Mouse (Mus musculus): Measurements from ENCODE around the gene Irf7. TPM values are rescaled to one million over a fixed set of nuclear protein-coding genes. Genes with fewer than 3 reads are reported as not detected.

Gene Irf7
- polyA plus RNA-seq, 1 experiment: 7.2 TPM

GRCm38 (mm10) chr7:141226535-141226934, 39.7 kb downstream of the Irf7 start:
- H3K27ac ChIP-seq (ENCODE audit: insufficient read depth, low read length): no peak overlapping the region
- H3K4me1 ChIP-seq (ENCODE audit: control insufficient read depth, insufficient read depth, low read length): peaks cover 3% of the 10 kb centered on the region; the same call in 1 of the 2 replicates
- TF ChIP-seq POLR2A (IDR thresholded peaks at IDR 0.05; ENCODE audit: low read depth, low read length) (no peak), CTCF (IDR thresholded peaks at IDR 0.05; ENCODE audit: borderline replicate concordance, insufficient read depth, low read length) (no peak)
- no peak overlapping the region for H3K4me3 ChIP-seq (ENCODE audit: insufficient read depth, low read length)

DNA sequence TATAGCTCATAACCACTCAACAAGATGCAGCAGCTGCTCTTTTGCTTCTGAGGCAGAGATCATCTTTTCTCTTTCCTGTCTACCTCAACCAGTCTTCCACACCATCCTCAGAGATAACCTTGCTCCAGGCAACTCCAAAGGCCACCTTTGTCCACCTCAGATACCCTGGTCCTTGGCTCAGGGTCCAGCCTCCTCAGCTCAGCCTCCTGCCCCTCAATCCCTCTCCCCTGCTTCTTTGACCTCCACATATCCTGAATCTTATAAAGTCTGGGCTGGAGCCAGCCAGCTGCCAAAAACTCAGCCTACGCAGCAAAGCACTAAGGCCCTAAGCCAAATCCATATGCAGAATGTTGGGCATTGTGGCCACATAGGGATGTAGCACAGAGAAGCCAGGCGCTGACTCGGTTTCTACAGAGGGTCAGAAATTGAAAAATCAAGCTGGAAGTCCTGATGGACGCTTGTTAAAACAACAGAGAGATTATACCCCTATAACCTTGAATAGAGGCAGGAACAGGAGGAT, 43.5 kb downstream of the Irf7 start:
- H3K4me1 ChIP-seq (ENCODE audit: control insufficient read depth, insufficient read depth, low read length): peaks cover 3% of the 10 kb centered on the region; the same call in 1 of the 2 replicates
- H3K4me3 ChIP-seq (ENCODE audit: insufficient read depth, low read length): no peak overlapping the region
- no peak for TF ChIP-seq CTCF (IDR thresholded peaks at IDR 0.05; ENCODE audit: borderline replicate concordance, insufficient read depth, low read length)
- no peak for TF ChIP-seq POLR2A (IDR thresholded peaks at IDR 0.05; ENCODE audit: low read depth, low read length)
- H3K27ac ChIP-seq (ENCODE audit: insufficient read depth, low read length): no peak overlapping the region

DNA sequence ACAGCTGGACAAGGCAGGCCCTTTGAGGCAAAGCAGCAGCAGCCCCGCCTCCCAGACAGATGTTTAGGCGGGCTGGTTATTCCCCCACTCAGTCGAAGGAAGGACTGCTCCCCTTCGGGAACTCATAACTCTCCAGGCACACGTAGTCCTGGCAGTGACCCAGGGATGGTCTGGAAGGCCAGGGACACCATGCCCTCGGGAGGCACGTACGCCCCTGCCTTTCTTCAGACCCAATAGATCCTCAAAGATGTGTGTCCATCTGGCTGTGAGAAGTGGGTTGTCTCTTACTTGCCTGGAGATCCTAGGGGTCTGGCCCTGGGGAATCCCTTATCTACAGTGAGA, 44.2 kb downstream of the Irf7 start:
- peak; percentile 78 for TF ChIP-seq POLR2A (IDR thresholded peaks at IDR 0.05; ENCODE audit: low read depth, low read length)
- TF ChIP-seq CTCF (IDR thresholded peaks at IDR 0.05; ENCODE audit: borderline replicate concordance, insufficient read depth, low read length): no peak

DNA sequence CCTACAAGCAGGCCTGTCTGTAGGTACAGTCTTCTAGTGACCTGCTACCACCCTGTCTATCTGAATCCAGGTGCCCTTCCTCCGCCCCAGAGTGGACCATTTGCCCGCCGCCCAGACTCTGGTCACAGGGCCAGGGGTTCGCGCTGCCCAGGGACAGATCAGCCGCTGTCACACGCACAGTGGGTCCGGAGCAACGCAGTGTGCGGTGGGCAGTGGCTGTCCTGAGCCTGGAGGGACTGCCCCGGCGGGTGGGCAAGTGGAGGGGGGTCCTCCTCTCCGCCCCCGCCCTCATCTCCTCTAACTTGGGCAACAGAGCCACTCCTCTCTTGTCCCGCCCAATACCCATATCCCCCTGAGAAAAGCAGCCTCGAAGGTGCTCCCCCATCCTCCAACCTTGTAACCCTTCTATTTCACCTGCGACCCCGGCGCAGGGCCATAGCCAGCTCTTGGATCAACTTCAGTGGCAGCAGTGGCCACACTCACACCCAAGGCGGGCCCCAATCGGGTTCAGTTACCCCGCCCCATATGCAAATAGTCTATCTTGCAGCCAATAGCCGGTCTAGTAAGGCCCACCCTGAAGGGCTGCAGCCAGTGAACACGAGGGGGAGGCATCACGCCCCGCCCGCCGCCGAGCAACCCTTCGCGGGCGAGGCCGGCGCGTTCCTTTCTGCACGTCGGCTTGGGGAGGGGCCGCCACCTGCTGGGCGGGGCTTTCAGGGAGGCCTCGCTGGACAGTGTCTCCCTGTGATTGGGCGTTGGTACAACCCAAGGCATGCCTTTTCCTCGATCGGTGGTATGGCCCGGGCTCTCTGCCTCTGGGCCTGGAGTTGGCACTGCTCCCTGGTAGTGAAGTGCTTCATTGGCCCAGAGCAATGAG, 44.8 kb downstream of the Irf7 start:
- Histone ChIP-seq H3K4me1 (ENCODE audit: control insufficient read depth, insufficient read depth, low read length) (peaks cover 3% of the 10 kb centered on the region; the same call in 1 of the 2 replicates), H3K27ac (ENCODE audit: insufficient read depth, low read length) (no peak overlapping the region), H3K4me3 (ENCODE audit: insufficient read depth, low read length) (peak overlapping the region; percentile 42)
- TF ChIP-seq POLR2A (IDR thresholded peaks at IDR 0.05; ENCODE audit: low read depth, low read length): peak; percentile 67
- TF ChIP-seq CTCF (IDR thresholded peaks at IDR 0.05; ENCODE audit: borderline replicate concordance, insufficient read depth, low read length): no peak

More for the DNA sequence above, 44.2 kb downstream of the Irf7 start:
- Histone ChIP-seq H3K27ac (ENCODE audit: insufficient read depth, low read length) (peak overlapping the region; percentile 29), H3K4me1 (ENCODE audit: control insufficient read depth, insufficient read depth, low read length) (peaks cover 3% of the 10 kb centered on the region; the same call in 1 of the 2 replicates), H3K4me3 (ENCODE audit: insufficient read depth, low read length) (no peak overlapping the region)

DNA sequence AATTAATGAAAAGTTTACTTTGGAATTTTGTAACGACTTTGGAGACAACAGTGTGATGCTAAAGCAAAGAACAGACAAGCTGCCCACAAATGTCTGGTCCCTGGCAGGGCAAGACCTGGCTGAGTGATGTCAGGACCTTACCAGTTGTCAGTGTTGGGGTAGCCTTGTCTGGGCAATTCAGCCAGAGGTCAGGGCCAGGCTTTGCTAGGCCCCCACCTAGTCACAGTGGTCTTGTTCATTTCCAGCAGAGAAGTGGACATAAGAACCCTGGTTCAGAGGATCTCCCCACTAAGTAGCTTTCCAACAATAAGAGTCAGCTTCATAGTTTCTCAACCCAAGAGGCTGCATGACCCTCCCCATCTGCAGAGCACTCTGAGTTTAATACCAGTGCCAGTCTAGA, 45.9 kb downstream of the Irf7 start:
- H3K4me1 ChIP-seq (ENCODE audit: control insufficient read depth, insufficient read depth, low read length): peaks cover 3% of the 10 kb centered on the region; the same call in 1 of the 2 replicates
- no peak overlapping the region for H3K4me3 ChIP-seq (ENCODE audit: insufficient read depth, low read length)
- no peak overlapping the region for H3K27ac ChIP-seq (ENCODE audit: insufficient read depth, low read length)
- TF ChIP-seq CTCF (IDR thresholded peaks at IDR 0.05; ENCODE audit: borderline replicate concordance, insufficient read depth, low read length): no peak

DNA sequence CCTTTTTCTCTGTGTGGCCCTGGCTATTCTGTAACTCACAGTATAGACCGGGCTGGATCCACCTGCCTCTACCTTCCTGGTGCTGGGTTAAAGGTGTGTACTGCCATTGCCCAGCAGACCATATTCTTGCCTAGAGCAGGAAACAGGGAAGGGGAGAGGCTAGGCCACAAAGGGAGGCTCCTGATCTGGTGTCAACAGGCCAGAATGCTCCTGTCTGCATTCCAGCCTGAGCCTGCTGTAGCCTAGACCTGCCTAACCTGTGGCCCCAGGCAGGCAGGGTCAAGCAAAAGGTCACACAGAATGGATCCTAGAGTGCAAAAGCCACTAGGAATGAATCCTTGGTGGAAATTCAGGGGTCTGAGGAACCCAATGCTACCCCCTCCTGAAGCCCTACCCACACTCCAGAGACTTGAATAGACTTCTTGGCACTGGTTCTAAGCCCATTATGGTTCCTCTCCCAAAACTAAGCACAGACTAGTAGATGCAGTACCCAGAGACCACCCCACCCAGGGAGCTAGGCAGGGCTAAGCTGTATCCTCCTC, 46.7 kb downstream of the Irf7 start:
- H3K27ac ChIP-seq (ENCODE audit: insufficient read depth, low read length): no peak overlapping the region
- no peak for TF ChIP-seq CTCF (IDR thresholded peaks at IDR 0.05; ENCODE audit: borderline replicate concordance, insufficient read depth, low read length)
- no peak for TF ChIP-seq POLR2A (IDR thresholded peaks at IDR 0.05; ENCODE audit: low read depth, low read length)
- no peak overlapping the region for H3K4me3 ChIP-seq (ENCODE audit: insufficient read depth, low read length)
- H3K4me1 ChIP-seq (ENCODE audit: control insufficient read depth, insufficient read depth, low read length): peaks cover 3% of the 10 kb centered on the region; the same call in 1 of the 2 replicates

DNA sequence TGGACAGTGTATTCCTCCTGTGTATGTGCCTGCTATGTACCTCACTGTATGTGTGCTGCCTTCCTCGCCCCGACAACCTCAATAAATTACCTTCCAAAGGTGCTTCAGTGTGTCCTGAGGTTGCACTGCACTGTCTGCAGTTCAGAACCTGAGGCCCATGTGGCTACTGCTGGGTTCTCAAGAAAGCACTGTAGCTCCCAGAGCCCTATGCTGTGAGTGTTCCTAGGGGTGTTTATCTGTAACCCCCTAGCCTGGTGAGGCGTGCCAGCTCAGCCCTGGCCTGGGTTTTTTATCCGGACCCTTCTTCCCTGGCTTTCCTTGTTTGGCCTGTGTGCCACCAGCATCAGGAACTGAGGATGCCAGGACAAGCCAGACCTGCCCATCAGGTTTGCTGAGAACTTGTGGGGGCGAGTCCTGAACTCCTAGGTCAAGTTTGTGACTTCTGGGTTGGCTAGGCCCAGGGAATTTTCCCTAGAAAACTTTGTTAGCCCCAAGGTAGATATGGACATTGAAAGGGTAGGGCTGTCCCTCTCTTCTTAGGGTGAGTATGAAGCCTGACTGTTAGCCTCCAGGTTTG, 47.6 kb downstream of the Irf7 start:
- Histone ChIP-seq H3K4me1 (ENCODE audit: control insufficient read depth, insufficient read depth, low read length) (peaks cover 3% of the 10 kb centered on the region; the same call in 1 of the 2 replicates), H3K27ac (ENCODE audit: insufficient read depth, low read length) (no peak overlapping the region), H3K4me3 (ENCODE audit: insufficient read depth, low read length) (no peak overlapping the region)
- TF ChIP-seq POLR2A (IDR thresholded peaks at IDR 0.05; ENCODE audit: low read depth, low read length) (no peak), CTCF (IDR thresholded peaks at IDR 0.05; ENCODE audit: borderline replicate concordance, insufficient read depth, low read length) (no peak)

GRCm38 (mm10) chr7:141218141-141218540, 48.1 kb downstream of the Irf7 start:
- H3K4me1 ChIP-seq (ENCODE audit: control insufficient read depth, insufficient read depth, low read length): peaks cover 3% of the 10 kb centered on the region; the same call in 1 of the 2 replicates
- TF ChIP-seq POLR2A (IDR thresholded peaks at IDR 0.05; ENCODE audit: low read depth, low read length): no peak
- no peak for TF ChIP-seq CTCF (IDR thresholded peaks at IDR 0.05; ENCODE audit: borderline replicate concordance, insufficient read depth, low read length)
- no peak overlapping the region for H3K4me3 ChIP-seq (ENCODE audit: insufficient read depth, low read length)
- no peak overlapping the region for H3K27ac ChIP-seq (ENCODE audit: insufficient read depth, low read length)

- no peak overlapping the region for H3K27ac ChIP-seq (ENCODE audit: insufficient read depth, low read length)
- H3K4me3 ChIP-seq (ENCODE audit: insufficient read depth, low read length): no peak overlapping the region
- TF ChIP-seq CTCF (IDR thresholded peaks at IDR 0.05; ENCODE audit: borderline replicate concordance, insufficient read depth, low read length) (no peak), POLR2A (IDR thresholded peaks at IDR 0.05; ENCODE audit: low read depth, low read length) (no peak; the same call in none of the 2 replicates)
These were observed 48.8 kb downstream of the Irf7 start for GRCm38 (mm10) chr7:141217343-141218013.

More at GRCm38 (mm10) chr7:141217343-141218013, 48.8 kb downstream of the Irf7 start:
- peaks cover 3% of the 10 kb centered on the region; the same call in 1 of the 2 replicates for H3K4me1 ChIP-seq (ENCODE audit: control insufficient read depth, insufficient read depth, low read length)
